Mouse (Mus musculus): ENCODE results near the gene Arhgef17. TPM values are rescaled to one million over a fixed set of nuclear protein-coding genes. Genes with fewer than 3 reads are reported as not detected.

Gene Arhgef17
- total RNA-seq, 1 experiment = 23.2 TPM

DNA sequence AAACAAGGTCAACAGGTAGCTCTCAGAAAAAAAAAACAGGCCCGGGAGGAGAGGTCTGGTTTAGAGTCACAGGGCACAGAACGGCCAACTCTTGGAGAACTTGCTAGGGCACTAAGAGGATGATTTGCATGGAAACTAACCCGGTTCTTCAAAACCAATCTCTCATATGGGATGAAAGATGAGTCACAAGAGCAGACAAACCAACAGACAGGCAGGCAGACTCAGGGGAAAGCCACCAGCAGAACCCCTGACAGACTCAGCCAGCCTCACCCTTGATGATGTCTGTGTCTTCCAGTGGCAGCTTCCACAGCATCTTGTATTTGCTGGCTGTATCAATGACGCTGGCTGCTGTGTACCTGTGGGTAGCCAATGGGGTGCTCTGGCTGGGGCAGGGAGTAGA lies 50.0 kb downstream of the Arhgef17 start:
- H3K4me1 ChIP-seq (ENCODE audit: control insufficient read depth in 2 of 2, insufficient read depth in 2 of 2, low read length in 2 of 2, poor library complexity in 1 of 2) = peaks cover 0 to 4% of the 10 kb centered on the region in 2 experiments; a peak in 1 of 4 replicates
- H3K4me3 ChIP-seq (ENCODE audit: insufficient read depth in 1 of 2, low read depth in 1 of 2, low read length in 2 of 2, poor library complexity in 1 of 2, severe bottlenecking in 1 of 2) = no peak overlapping the region
- TF ChIP-seq MAFK (IDR thresholded peaks at IDR 0.05; ENCODE audit: insufficient read depth, low read depth, low read length) = no peak
- no peak for TF ChIP-seq CHD2 (IDR thresholded peaks at IDR 0.05; ENCODE audit: low read depth, low read length)
- TF ChIP-seq ZNF384 (IDR thresholded peaks at IDR 0.05; ENCODE audit: low read depth, low read length) = no peak
- TF ChIP-seq ZC3H11A (IDR thresholded peaks at IDR 0.05; ENCODE audit: borderline replicate concordance, low read depth, low read length) = no peak
- H3K9me3 ChIP-seq (ENCODE audit: control insufficient read depth, insufficient read depth, low read depth, low read length) = no peaks in the 10 kb centered on the region
- peaks cover 33% of the 10 kb centered on the region; the same call in 1 of the 2 replicates for H3K36me3 ChIP-seq (ENCODE audit: control insufficient read depth, insufficient read depth, low read length, poor library complexity, severe bottlenecking)
- in situ Hi-C loops (cut with MboI; ENCODE audit: low sequenced_read_pairs in 2 of 2, unreplicated experiment in 2 of 2) = no loop called here
- no peak overlapping the region for H3K9ac ChIP-seq (ENCODE audit: insufficient read depth, low read depth, low read length, poor library complexity, severe bottlenecking)
- DNase-seq (ENCODE audit: low read depth, low spot score) = no peak
- H3K27ac ChIP-seq (ENCODE audit: insufficient read depth, low read depth, low read length, poor library complexity, severe bottlenecking) = no peak overlapping the region

GRCm38 (mm10) chr7:100881531-100881930 lies 50.4 kb downstream of the Arhgef17 start:
- no peak overlapping the region for H3K9ac ChIP-seq (ENCODE audit: insufficient read depth, low read depth, low read length, poor library complexity, severe bottlenecking)
- DNase-seq (ENCODE audit: low read depth, low spot score) = no peak
- no peaks in the 10 kb centered on the region for H3K9me3 ChIP-seq (ENCODE audit: control insufficient read depth, insufficient read depth, low read depth, low read length)
- no peak for TF ChIP-seq MAFK (IDR thresholded peaks at IDR 0.05; ENCODE audit: insufficient read depth, low read depth, low read length)
- TF ChIP-seq ZC3H11A (IDR thresholded peaks at IDR 0.05; ENCODE audit: borderline replicate concordance, low read depth, low read length) = no peak
- TF ChIP-seq HCFC1 (IDR thresholded peaks at IDR 0.05; ENCODE audit: borderline replicate concordance, insufficient read depth, low read length) = no peak
- no peak for TF ChIP-seq CHD2 (IDR thresholded peaks at IDR 0.05; ENCODE audit: low read depth, low read length)
- no peak for TF ChIP-seq ZNF384 (IDR thresholded peaks at IDR 0.05; ENCODE audit: low read depth, low read length)
- H3K27ac ChIP-seq (ENCODE audit: insufficient read depth, low read depth, low read length, poor library complexity, severe bottlenecking) = no peak overlapping the region
- in situ Hi-C loops (cut with MboI; ENCODE audit: low sequenced_read_pairs in 2 of 2, unreplicated experiment in 2 of 2) = no loop called here
- peaks cover 0 to 4% of the 10 kb centered on the region in 2 experiments; a peak in 1 of 4 replicates for H3K4me1 ChIP-seq (ENCODE audit: control insufficient read depth in 2 of 2, insufficient read depth in 2 of 2, low read length in 2 of 2, poor library complexity in 1 of 2)
- H3K4me3 ChIP-seq (ENCODE audit: insufficient read depth in 1 of 2, low read depth in 1 of 2, low read length in 2 of 2, poor library complexity in 1 of 2, severe bottlenecking in 1 of 2) = no peak overlapping the region
- peaks cover 36% of the 10 kb centered on the region; the same call in 1 of the 2 replicates for H3K36me3 ChIP-seq (ENCODE audit: control insufficient read depth, insufficient read depth, low read length, poor library complexity, severe bottlenecking)

GRCm38 (mm10) chr7:100879595-100879994 lies 52.3 kb downstream of the Arhgef17 start:
- Histone ChIP-seq H3K27ac (ENCODE audit: insufficient read depth, low read depth, low read length, poor library complexity, severe bottlenecking) (no peak overlapping the region), H3K9ac (ENCODE audit: insufficient read depth, low read depth, low read length, poor library complexity, severe bottlenecking) (0 out of 2 replicates have a peak overlapping the region, but pooled peaks have one; percentile 14), H3K4me3 (ENCODE audit: insufficient read depth in 1 of 2, low read depth in 1 of 2, low read length in 2 of 2, poor library complexity in 1 of 2, severe bottlenecking in 1 of 2) (peak overlapping the region; percentile 54 to 55)

DNA sequence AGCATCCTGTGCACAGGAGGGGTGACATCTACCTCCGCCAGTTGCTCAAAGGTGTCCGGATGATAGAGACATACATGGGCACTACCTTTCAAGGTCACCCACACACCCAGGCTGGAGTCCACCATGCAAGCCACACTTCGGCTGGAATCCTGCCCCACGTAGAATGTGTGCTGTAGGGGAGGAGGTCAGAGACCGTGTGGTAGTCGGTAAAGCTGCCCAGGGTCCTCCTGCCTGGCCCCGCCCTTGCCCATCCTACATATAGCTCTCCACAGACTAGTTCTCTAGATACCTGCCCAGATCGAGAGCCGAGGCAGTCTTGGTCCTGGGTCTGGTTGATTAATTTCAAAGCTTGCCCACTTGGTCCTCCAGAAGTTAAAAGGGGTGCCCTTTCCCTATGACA lies 55.1 kb downstream of the Arhgef17 start:
- no peak for TF ChIP-seq ZNF384 (IDR thresholded peaks at IDR 0.05; ENCODE audit: low read depth, low read length)
- no peak for TF ChIP-seq HCFC1 (IDR thresholded peaks at IDR 0.05; ENCODE audit: borderline replicate concordance, insufficient read depth, low read length)
- no peak for TF ChIP-seq CHD2 (IDR thresholded peaks at IDR 0.05; ENCODE audit: low read depth, low read length)
- no peaks in the 10 kb centered on the region; a peak in 1 of 4 replicates for H3K4me1 ChIP-seq (ENCODE audit: control insufficient read depth in 2 of 2, insufficient read depth in 2 of 2, low read length in 2 of 2, poor library complexity in 1 of 2)
- peaks cover 32% of the 10 kb centered on the region; the same call in 1 of the 2 replicates for H3K36me3 ChIP-seq (ENCODE audit: control insufficient read depth, insufficient read depth, low read length, poor library complexity, severe bottlenecking)
- no peak overlapping the region for H3K4me3 ChIP-seq (ENCODE audit: insufficient read depth in 1 of 2, low read depth in 1 of 2, low read length in 2 of 2, poor library complexity in 1 of 2, severe bottlenecking in 1 of 2)
- H3K27ac ChIP-seq (ENCODE audit: insufficient read depth, low read depth, low read length, poor library complexity, severe bottlenecking) = no peak overlapping the region
- no peak overlapping the region for H3K9ac ChIP-seq (ENCODE audit: insufficient read depth, low read depth, low read length, poor library complexity, severe bottlenecking)
- no peak for DNase-seq (ENCODE audit: low read depth, low spot score)
- H3K9me3 ChIP-seq (ENCODE audit: control insufficient read depth, insufficient read depth, low read depth, low read length) = no peaks in the 10 kb centered on the region
- in situ Hi-C loops (cut with MboI; ENCODE audit: low sequenced_read_pairs in 2 of 2, unreplicated experiment in 2 of 2) = no loop called here

More at GRCm38 (mm10) chr7:100879595-100879994, 52.3 kb downstream of the Arhgef17 start:
- Histone ChIP-seq H3K4me1 (ENCODE audit: control insufficient read depth in 2 of 2, insufficient read depth in 2 of 2, low read length in 2 of 2, poor library complexity in 1 of 2) (peaks cover 0 to 4% of the 10 kb centered on the region in 2 experiments; a peak in 1 of 4 replicates), H3K36me3 (ENCODE audit: control insufficient read depth, insufficient read depth, low read length, poor library complexity, severe bottlenecking) (peaks cover 37% of the 10 kb centered on the region; the same call in 1 of the 2 replicates), H3K9me3 (ENCODE audit: control insufficient read depth, insufficient read depth, low read depth, low read length) (no peaks in the 10 kb centered on the region)
- in situ Hi-C loops (cut with MboI; ENCODE audit: low sequenced_read_pairs in 2 of 2, unreplicated experiment in 2 of 2) = no loop called here
- TF ChIP-seq HCFC1 (IDR thresholded peaks at IDR 0.05; ENCODE audit: borderline replicate concordance, insufficient read depth, low read length) (0 out of 2 replicates have a peak, but pooled peaks have one; percentile 9), ZC3H11A (IDR thresholded peaks at IDR 0.05; ENCODE audit: borderline replicate concordance, low read depth, low read length) (0 out of 2 replicates have a peak, but pooled peaks have one; percentile 7), MAFK (IDR thresholded peaks at IDR 0.05; ENCODE audit: insufficient read depth, low read depth, low read length) (no peak)
- peak; percentile 83 for DNase-seq (ENCODE audit: low read depth, low spot score)

DNA sequence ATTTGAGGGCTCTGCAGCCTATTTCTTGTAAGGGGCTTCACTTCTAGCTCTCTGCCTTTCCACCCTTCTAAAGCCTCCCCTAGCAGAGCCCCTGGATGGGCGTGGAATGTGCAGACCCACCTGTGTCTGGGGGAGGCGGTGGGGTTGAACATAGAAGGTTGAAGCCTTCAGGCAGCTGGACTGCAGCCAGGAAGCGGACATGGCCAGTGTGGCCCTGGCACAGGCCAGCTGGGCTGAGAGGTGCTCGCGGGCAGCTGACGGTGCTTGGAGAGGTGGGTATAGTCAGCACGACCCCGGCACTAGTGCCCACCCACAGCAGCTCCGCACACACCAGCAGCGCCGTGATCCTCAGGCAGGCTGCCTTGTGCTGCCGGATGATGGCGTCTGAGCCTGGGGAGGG lies 55.6 kb downstream of the Arhgef17 start:
- Histone ChIP-seq H3K36me3 (ENCODE audit: control insufficient read depth, insufficient read depth, low read length, poor library complexity, severe bottlenecking) (peaks cover 32% of the 10 kb centered on the region; the same call in 1 of the 2 replicates), H3K27ac (ENCODE audit: insufficient read depth, low read depth, low read length, poor library complexity, severe bottlenecking) (no peak overlapping the region)
- in situ Hi-C loops (cut with MboI; ENCODE audit: low sequenced_read_pairs in 2 of 2, unreplicated experiment in 2 of 2) = no loop called here

More for the DNA sequence above, 55.6 kb downstream of the Arhgef17 start:
- Histone ChIP-seq H3K4me3 (ENCODE audit: insufficient read depth in 1 of 2, low read depth in 1 of 2, low read length in 2 of 2, poor library complexity in 1 of 2, severe bottlenecking in 1 of 2) (no peak overlapping the region), H3K4me1 (ENCODE audit: control insufficient read depth in 2 of 2, insufficient read depth in 2 of 2, low read length in 2 of 2, poor library complexity in 1 of 2) (no peaks in the 10 kb centered on the region; a peak in 1 of 4 replicates), H3K9ac (ENCODE audit: insufficient read depth, low read depth, low read length, poor library complexity, severe bottlenecking) (no peak overlapping the region), H3K9me3 (ENCODE audit: control insufficient read depth, insufficient read depth, low read depth, low read length) (no peaks in the 10 kb centered on the region)
- DNase-seq (ENCODE audit: low read depth, low spot score) = no peak
- TF ChIP-seq ZC3H11A (IDR thresholded peaks at IDR 0.05; ENCODE audit: borderline replicate concordance, low read depth, low read length) (no peak), MAFK (IDR thresholded peaks at IDR 0.05; ENCODE audit: insufficient read depth, low read depth, low read length) (no peak), CHD2 (IDR thresholded peaks at IDR 0.05; ENCODE audit: low read depth, low read length) (no peak), ZNF384 (IDR thresholded peaks at IDR 0.05; ENCODE audit: low read depth, low read length) (no peak), HCFC1 (IDR thresholded peaks at IDR 0.05; ENCODE audit: borderline replicate concordance, insufficient read depth, low read length) (no peak)
